Comparison of ENCODE assay signal across 16 mouse cellular contexts in genomic region chr3:16070963-16071362, GRCm38 (mm10).
"Had no signal": no experiment of that assay in that cellular context is flagged by ENCODE, and none has a peak within 500 bp of the region (broad histone marks: within the 10 kb centered on the region; RNA-seq: fewer than 3 reads in every experiment).

No protein-coding gene starts in this region.

- H3K27me3 ChIP-seq: neural tube, embryonic 13.5 days; neural tube, embryonic 15.5 days; stomach, embryonic 15.5 days had no signal

- H3K4me2 ChIP-seq: neural tube, embryonic 13.5 days; neural tube, embryonic 15.5 days; stomach, embryonic 15.5 days had no signal

- H3K27ac ChIP-seq: neural tube, embryonic 13.5 days; neural tube, embryonic 15.5 days; stomach, embryonic 15.5 days; stomach, postnatal 0 days had no signal

- H3K9ac ChIP-seq: neural tube, embryonic 13.5 days; neural tube, embryonic 15.5 days; stomach, embryonic 15.5 days had no signal

- H3K4me1 ChIP-seq: neural tube, embryonic 13.5 days; neural tube, embryonic 15.5 days; stomach, embryonic 15.5 days had no signal

- DNase-seq: retina, postnatal 1 day; right cerebral cortex, adult 18-20 months; right cerebral cortex, postnatal 14 days; right cerebral cortex, postnatal 25 days; right cerebral cortex, postnatal 4 days; spleen, adult 18-20 months; thymus, adult 18-20 months; thymus, adult 2 months; thymus, postnatal 14 days; thymus, postnatal 25 days; thymus, postnatal 36 days; thymus, postnatal 4 days had no signal

- H3K4me3 ChIP-seq: neural tube, embryonic 13.5 days; neural tube, embryonic 15.5 days; stomach, embryonic 15.5 days had no signal

- H3K9me3 ChIP-seq: neural tube, embryonic 13.5 days; neural tube, embryonic 15.5 days; stomach, embryonic 15.5 days had no signal

- H3K36me3 ChIP-seq: neural tube, embryonic 13.5 days; neural tube, embryonic 15.5 days; stomach, embryonic 15.5 days had no signal
